Comparison of ENCODE assay signal across 21 mouse cellular contexts in genomic region chr12:81226590-81226989, GRCm38 (mm10).
DNase-seq lines count a peak whose midpoint lies in the region; ATAC-seq and TF ChIP-seq lines count a peak whose summit lies in the region.
"Had no signal": no experiment of that assay in that cellular context is flagged by ENCODE, and none has a peak within 500 bp of the region (broad histone marks: within the 10 kb centered on the region; RNA-seq: fewer than 3 reads in every experiment).

No protein-coding gene starts in this region.

- H3K4me3 ChIP-seq in forebrain, embryonic 15.5 days: no peak overlapping the region
- H3K4me3 ChIP-seq in forebrain, embryonic 11.5 days (ENCODE audit: low read depth, low read length): no peak overlapping the region
- H3K4me3 ChIP-seq in hindbrain, postnatal 0 days (ENCODE audit: low read length): no peak overlapping the region
- H3K4me3 ChIP-seq: erythroblast, embryonic 14.5 days; intestine, embryonic 15.5 days; midbrain, embryonic 12.5 days had no signal

- peak overlapping the region; percentile 38 for H3K27ac ChIP-seq in forebrain, embryonic 15.5 days (replicated peaks)
- H3K27ac ChIP-seq in forebrain, embryonic 11.5 days (ENCODE audit: low read depth, low read length): no peak overlapping the region
- H3K27ac ChIP-seq in hindbrain, postnatal 0 days: 0 out of 2 replicates have a peak overlapping the region, but pooled peaks have one; percentile 20
- H3K27ac ChIP-seq: intestine, embryonic 15.5 days; midbrain, embryonic 12.5 days had no signal

- peaks cover 27% of the 10 kb centered on the region for H3K4me1 ChIP-seq in forebrain, embryonic 15.5 days
- no peaks in the 10 kb centered on the region for H3K4me1 ChIP-seq in forebrain, embryonic 11.5 days (replicated peaks; ENCODE audit: control insufficient read depth, insufficient read depth, low read length)
- peaks cover 13% of the 10 kb centered on the region for H3K4me1 ChIP-seq in hindbrain, postnatal 0 days (ENCODE audit: insufficient read depth, low read length)
- H3K4me1 ChIP-seq: intestine, embryonic 15.5 days had no signal

- no peak for TF ChIP-seq CTCF in hindbrain, postnatal 0 days (IDR thresholded peaks at IDR 0.05; ENCODE audit: low read depth)

- no peak for DNase-seq in forebrain, embryonic 11.5 days (ENCODE audit: low spot score)
- peak; percentile 27 for DNase-seq in left cerebral cortex, adult 11 months (ENCODE audit: low spot score)
- DNase-seq in left cerebral cortex, adult 18-20 months (ENCODE audit: low spot score in 2 of 2): no peak
- peak; percentile 82 for DNase-seq in brain, adult 2 months (ENCODE audit: low read depth, low spot score)
- DNase-seq in hindbrain, postnatal 0 days (ENCODE audit: low spot score): peak; percentile 7
- DNase-seq in kidney, adult 11 months: no peak
- DNase-seq in urinary bladder, postnatal 10 days (ENCODE audit: low spot score): no peak
- DNase-seq: adrenal gland, adult 8-10 months; cerebellum, adult 11-12 months; cerebellum, postnatal 36 days; gastrocnemius, postnatal 25 days; heart, postnatal 14 days; liver; liver, postnatal 0 days; lung, postnatal 4 days; thymus, adult 2 months had no signal

- 45% methylated on average over 3 of the region's 3 CpGs for WGBS in forebrain, embryonic 15.5 days
- WGBS in forebrain, embryonic 11.5 days: 64% methylated on average over 3 of the region's 3 CpGs
- 52% methylated on average over 3 of the region's 3 CpGs for WGBS in hindbrain, postnatal 0 days

- no peak overlapping the region for H3K9ac ChIP-seq in forebrain, embryonic 15.5 days (replicated peaks)
- no peak overlapping the region for H3K9ac ChIP-seq in forebrain, embryonic 11.5 days (ENCODE audit: low read length)
- no peak overlapping the region for H3K9ac ChIP-seq in hindbrain, postnatal 0 days (replicated peaks; ENCODE audit: low read length)
- H3K9ac ChIP-seq: intestine, embryonic 15.5 days; liver, postnatal 0 days; midbrain, embryonic 12.5 days had no signal

- 0 out of 2 replicates have a peak, but pooled peaks have one; percentile 33 for ATAC-seq in forebrain, embryonic 15.5 days (replicated peaks)
- no peak for ATAC-seq in forebrain, embryonic 11.5 days (replicated peaks; ENCODE audit: low FRiP score)
- ATAC-seq in hindbrain, postnatal 0 days: no peak
- ATAC-seq: intestine, embryonic 15.5 days; liver, postnatal 0 days had no signal

- no peaks in the 10 kb centered on the region for H3K9me3 ChIP-seq in forebrain, embryonic 15.5 days
- H3K9me3 ChIP-seq in forebrain, embryonic 11.5 days (ENCODE audit: control insufficient read depth, low read length): no peaks in the 10 kb centered on the region
- H3K9me3 ChIP-seq in hindbrain, postnatal 0 days (ENCODE audit: low read length): no peaks in the 10 kb centered on the region
- H3K9me3 ChIP-seq: intestine, embryonic 15.5 days; midbrain, embryonic 12.5 days had no signal

- no peak overlapping the region for H3K4me2 ChIP-seq in forebrain, embryonic 15.5 days (replicated peaks)
- no peak overlapping the region for H3K4me2 ChIP-seq in forebrain, embryonic 11.5 days (ENCODE audit: low read depth, low read length, severe bottlenecking)
- H3K4me2 ChIP-seq in hindbrain, postnatal 0 days (ENCODE audit: low read depth, low read length): no peak overlapping the region
- H3K4me2 ChIP-seq: heart, embryonic 11.5 days; intestine, embryonic 15.5 days; midbrain, embryonic 12.5 days had no signal

- H3K27me3 ChIP-seq in forebrain, embryonic 15.5 days: no peaks in the 10 kb centered on the region
- H3K27me3 ChIP-seq in forebrain, embryonic 11.5 days (ENCODE audit: control insufficient read depth, insufficient read depth, low read length): no peaks in the 10 kb centered on the region
- H3K27me3 ChIP-seq in hindbrain, postnatal 0 days (ENCODE audit: insufficient read depth, low read length): no peaks in the 10 kb centered on the region
- H3K27me3 ChIP-seq: intestine, embryonic 15.5 days; midbrain, embryonic 12.5 days had no signal

- H3K36me3 ChIP-seq in forebrain, embryonic 15.5 days: no peaks in the 10 kb centered on the region
- H3K36me3 ChIP-seq in forebrain, embryonic 11.5 days (ENCODE audit: control insufficient read depth, insufficient read depth, low read length): no peaks in the 10 kb centered on the region
- H3K36me3 ChIP-seq in hindbrain, postnatal 0 days (ENCODE audit: insufficient read depth, low read length): no peaks in the 10 kb centered on the region
- H3K36me3 ChIP-seq: intestine, embryonic 15.5 days; midbrain, embryonic 12.5 days had no signal

Comparison
In these comparisons a context has a peak if more than half of its experiments do, and no peak if none do; other contexts are left out.
1. DNase-seq: peak in left cerebral cortex, adult 11 months (single experiment), brain, adult 2 months (single experiment) and hindbrain, postnatal 0 days (single experiment); none in forebrain, embryonic 11.5 days (single experiment), left cerebral cortex, adult 18-20 months (0 of 2), kidney, adult 11 months (single experiment) and urinary bladder, postnatal 10 days (single experiment).